Mouse (Mus musculus): Measurements from ENCODE around the gene Pygl. TPM values are rescaled to one million over a fixed set of nuclear protein-coding genes. Genes with fewer than 3 reads are reported as not detected.
A peak's percentile ranks its signal among the peaks of the same experiment; 100 is the strongest.

Pygl gene
- total and polyA plus RNA-seq, 2 experiments from 2014 or later: 8.3 to 9.0 TPM

GRCm38 (mm10) chr12:70161057-70161456 lies 70.2 kb downstream of the Pygl start:
- no peaks in the 10 kb centered on the region for H3K9me3 ChIP-seq (ENCODE audit: low read length)
- no peak for ATAC-seq
- WGBS: 82% methylated on average over 5 of the region's 5 CpGs

GRCm38 (mm10) chr12:70157292-70158066 lies 73.8 kb downstream of the Pygl start:
- 53% methylated on average over 5 of the region's 5 CpGs for WGBS
- Histone ChIP-seq H3K27me3 (ENCODE audit: insufficient read depth, low read length) (no peaks in the 10 kb centered on the region), H3K4me1 (ENCODE audit: insufficient read depth, low read length) (no peaks in the 10 kb centered on the region), H3K4me3 (ENCODE audit: low read length) (no peak overlapping the region), H3K27ac (no peak overlapping the region), H3K4me2 (ENCODE audit: low read depth, low read length) (no peak overlapping the region), H3K9me3 (ENCODE audit: low read length) (no peaks in the 10 kb centered on the region), H3K9ac (replicated peaks; ENCODE audit: low read length) (no peak overlapping the region), H3K36me3 (ENCODE audit: insufficient read depth, low read length) (no peaks in the 10 kb centered on the region)
- no peak for DNase-seq (ENCODE audit: low spot score)
- no peak for TF ChIP-seq CTCF (IDR thresholded peaks at IDR 0.05; ENCODE audit: low read depth)
- ATAC-seq: no peak

More at GRCm38 (mm10) chr12:70161057-70161456, 70.2 kb downstream of the Pygl start:
- H3K9ac ChIP-seq (replicated peaks; ENCODE audit: low read length): no peak overlapping the region
- no peak overlapping the region for H3K27ac ChIP-seq
- no peak for DNase-seq (ENCODE audit: low spot score)
- no peaks in the 10 kb centered on the region for H3K4me1 ChIP-seq (ENCODE audit: insufficient read depth, low read length)
- no peak overlapping the region for H3K4me2 ChIP-seq (ENCODE audit: low read depth, low read length)
- no peak overlapping the region for H3K4me3 ChIP-seq (ENCODE audit: low read length)
- no peaks in the 10 kb centered on the region for H3K36me3 ChIP-seq (ENCODE audit: insufficient read depth, low read length)
- no peaks in the 10 kb centered on the region for H3K27me3 ChIP-seq (ENCODE audit: insufficient read depth, low read length)
- no peak for TF ChIP-seq CTCF (IDR thresholded peaks at IDR 0.05; ENCODE audit: low read depth)

GRCm38 (mm10) chr12:70156222-70156621 lies 75.1 kb downstream of the Pygl start:
- Histone ChIP-seq H3K9ac (replicated peaks; ENCODE audit: low read length) (no peak overlapping the region), H3K9me3 (ENCODE audit: low read length) (no peaks in the 10 kb centered on the region), H3K27me3 (ENCODE audit: insufficient read depth, low read length) (no peaks in the 10 kb centered on the region), H3K27ac (no peak overlapping the region), H3K36me3 (ENCODE audit: insufficient read depth, low read length) (no peaks in the 10 kb centered on the region), H3K4me2 (ENCODE audit: low read depth, low read length) (no peak overlapping the region), H3K4me3 (ENCODE audit: low read length) (no peak overlapping the region), H3K4me1 (ENCODE audit: insufficient read depth, low read length) (no peaks in the 10 kb centered on the region)
- no peak for ATAC-seq
- no peak for TF ChIP-seq CTCF (IDR thresholded peaks at IDR 0.05; ENCODE audit: low read depth)
- peak; percentile 33 for DNase-seq (ENCODE audit: low spot score)
- WGBS: 41% methylated on average over 6 of the region's 6 CpGs

- no peak for TF ChIP-seq CTCF (IDR thresholded peaks at IDR 0.05; ENCODE audit: low read depth)
- no peaks in the 10 kb centered on the region for H3K36me3 ChIP-seq (ENCODE audit: insufficient read depth, low read length)
- DNase-seq (ENCODE audit: low spot score): no peak
- H3K4me3 ChIP-seq (ENCODE audit: low read length): no peak within 1 kb of the TSS
- 61% methylated on average over 3 of the region's 3 CpGs for WGBS
- H3K4me2 ChIP-seq (ENCODE audit: low read depth, low read length): no peak within 1 kb of the TSS
- H3K27ac ChIP-seq: no peak within 1 kb of the TSS
- H3K9me3 ChIP-seq (ENCODE audit: low read length): no peaks in the 10 kb centered on the region
- H3K27me3 ChIP-seq (ENCODE audit: insufficient read depth, low read length): no peaks in the 10 kb centered on the region
- H3K4me1 ChIP-seq (ENCODE audit: insufficient read depth, low read length): no peaks in the 10 kb centered on the region; the same call in 1 of the 2 replicates
- H3K9ac ChIP-seq (replicated peaks; ENCODE audit: low read length): no peak within 1 kb of the TSS
- no peak for ATAC-seq
Measured at GRCm38 (mm10) chr12:70153842-70154241, 77.4 kb downstream of the Pygl start, which contains the start of gene Abhd12b. Gene Abhd12b (plus strand): TSS chr12:70154142.

GRCm38 (mm10) chr12:70148631-70149265 lies 82.5 kb downstream of the Pygl start:
- Histone ChIP-seq H3K27ac (peak overlapping the region; percentile 41; the same call in 1 of the 2 replicates), H3K36me3 (ENCODE audit: insufficient read depth, low read length) (no peaks in the 10 kb centered on the region), H3K4me2 (ENCODE audit: low read depth, low read length) (peak overlapping the region; percentile 52), H3K9ac (replicated peaks; ENCODE audit: low read length) (peak overlapping the region; percentile 9; the same call in 1 of the 2 replicates), H3K4me3 (ENCODE audit: low read length) (peak overlapping the region; percentile 23; the same call in 1 of the 2 replicates), H3K4me1 (ENCODE audit: insufficient read depth, low read length) (peaks cover 3% of the 10 kb centered on the region; the same call in 1 of the 2 replicates), H3K9me3 (ENCODE audit: low read length) (no peaks in the 10 kb centered on the region), H3K27me3 (ENCODE audit: insufficient read depth, low read length) (no peaks in the 10 kb centered on the region)
- TF ChIP-seq CTCF (IDR thresholded peaks at IDR 0.05; ENCODE audit: low read depth): no peak
- peak; percentile 42 for DNase-seq (ENCODE audit: low spot score)
- WGBS: 17% methylated on average over 11 of the region's 11 CpGs
- peak; percentile 65 for ATAC-seq

GRCm38 (mm10) chr12:70147986-70148630 lies 83.2 kb downstream of the Pygl start:
- 7% methylated on average over 13 of the region's 13 CpGs for WGBS
- peak overlapping the region; percentile 23; the same call in 1 of the 2 replicates for H3K4me3 ChIP-seq (ENCODE audit: low read length)
- H3K9ac ChIP-seq (replicated peaks; ENCODE audit: low read length): peak overlapping the region; percentile 9; the same call in 1 of the 2 replicates
- no peaks in the 10 kb centered on the region for H3K9me3 ChIP-seq (ENCODE audit: low read length)
- peak overlapping the region; percentile 41; the same call in 1 of the 2 replicates for H3K27ac ChIP-seq
- peak overlapping the region; percentile 52 for H3K4me2 ChIP-seq (ENCODE audit: low read depth, low read length)
- TF ChIP-seq CTCF (IDR thresholded peaks at IDR 0.05; ENCODE audit: low read depth): no peak
- ATAC-seq (0 out of 2 replicates have a peak, but pooled peaks have one; percentile 24), DNase-seq (ENCODE audit: low spot score) (peak; percentile 2)
- H3K27me3 ChIP-seq (ENCODE audit: insufficient read depth, low read length): no peaks in the 10 kb centered on the region
- peaks cover 3% of the 10 kb centered on the region; the same call in 1 of the 2 replicates for H3K4me1 ChIP-seq (ENCODE audit: insufficient read depth, low read length)
- H3K36me3 ChIP-seq (ENCODE audit: insufficient read depth, low read length): no peaks in the 10 kb centered on the region
